Mouse (Mus musculus): ENCODE measurements around the gene Sowaha.

Sowaha gene

GRCm38 (mm10) chr11:53475620-53476019 is 4.5 kb downstream of the Sowaha start:
- DNase-seq (ENCODE audit: low read depth, low spot score), result no peak

- DNase-seq (ENCODE audit: low read depth, low spot score), result no peak
Measured at GRCm38 (mm10) chr11:53472709-53473108, 7.4 kb downstream of the Sowaha start.

GRCm38 (mm10) chr11:53469968-53470695 is 9.9 kb downstream of the Sowaha start, which contains the start of gene Gm9837:
Gene Gm9837, minus strand, starts transcription at chr11:53470479.
- DNase-seq (ENCODE audit: low read depth, low spot score), result peak; percentile 92

GRCm38 (mm10) chr11:53469294-53469967 is 10.6 kb downstream of the Sowaha start:
- DNase-seq (ENCODE audit: low read depth, low spot score), result no peak

GRCm38 (mm10) chr11:53466231-53466971 is 13.7 kb downstream of the Sowaha start:
- peak; percentile 83 for DNase-seq (ENCODE audit: low read depth, low spot score)

GRCm38 (mm10) chr11:53463551-53464424 is 16.3 kb downstream of the Sowaha start:
- DNase-seq (ENCODE audit: low read depth, low spot score), result no peak

- DNase-seq (ENCODE audit: low read depth, low spot score), result no peak
Measured at GRCm38 (mm10) chr11:53461727-53462126, 18.3 kb downstream of the Sowaha start.

GRCm38 (mm10) chr11:53460192-53460591 is 19.9 kb downstream of the Sowaha start:
- DNase-seq (ENCODE audit: low read depth, low spot score), result no peak

- DNase-seq (ENCODE audit: low read depth, low spot score), result no peak
Measured at GRCm38 (mm10) chr11:53458996-53459395, 21.1 kb downstream of the Sowaha start.

GRCm38 (mm10) chr11:53457372-53457954 is 22.6 kb downstream of the Sowaha start:
- DNase-seq (ENCODE audit: low read depth, low spot score), result no peak

- DNase-seq (ENCODE audit: low read depth, low spot score), result peak; percentile 60
Measured at GRCm38 (mm10) chr11:53456474-53457371, 23.4 kb downstream of the Sowaha start, which contains the start of the genes Gm10447 and Shroom1. Gene Gm10447, minus strand, starts transcription at chr11:53457110. Gene Shroom1, plus strand, starts transcription at chr11:53457205.

GRCm38 (mm10) chr11:53453031-53453430 is 27.0 kb downstream of the Sowaha start:
- no peak for DNase-seq (ENCODE audit: low read depth, low spot score)

- DNase-seq (ENCODE audit: low read depth, low spot score), result no peak
Measured at GRCm38 (mm10) chr11:53452396-53452795, 27.7 kb downstream of the Sowaha start.

GRCm38 (mm10) chr11:53451361-53451760 is 28.7 kb downstream of the Sowaha start:
- DNase-seq (ENCODE audit: low read depth, low spot score), result no peak

GRCm38 (mm10) chr11:53450070-53450705 is 29.9 kb downstream of the Sowaha start:
- DNase-seq (ENCODE audit: low read depth, low spot score), result no peak

- no peak for DNase-seq (ENCODE audit: low read depth, low spot score)
Measured at GRCm38 (mm10) chr11:53448529-53448928, 31.5 kb downstream of the Sowaha start.

- DNase-seq (ENCODE audit: low read depth, low spot score), result no peak
Measured at GRCm38 (mm10) chr11:53447996-53448395, 32.1 kb downstream of the Sowaha start.

GRCm38 (mm10) chr11:53446183-53446582 is 33.9 kb downstream of the Sowaha start:
- no peak for DNase-seq (ENCODE audit: low read depth, low spot score)

GRCm38 (mm10) chr11:53445562-53445961 is 34.5 kb downstream of the Sowaha start:
- no peak for DNase-seq (ENCODE audit: low read depth, low spot score)
